Mouse (Mus musculus): ENCODE data around the gene 4933415A04Rik. TPM values are rescaled to one million over a fixed set of nuclear protein-coding genes. Genes with fewer than 3 reads are reported as not detected.

The 4933415A04Rik gene
- polyA plus RNA-seq, 1 experiment: 1.2 TPM

DNA sequence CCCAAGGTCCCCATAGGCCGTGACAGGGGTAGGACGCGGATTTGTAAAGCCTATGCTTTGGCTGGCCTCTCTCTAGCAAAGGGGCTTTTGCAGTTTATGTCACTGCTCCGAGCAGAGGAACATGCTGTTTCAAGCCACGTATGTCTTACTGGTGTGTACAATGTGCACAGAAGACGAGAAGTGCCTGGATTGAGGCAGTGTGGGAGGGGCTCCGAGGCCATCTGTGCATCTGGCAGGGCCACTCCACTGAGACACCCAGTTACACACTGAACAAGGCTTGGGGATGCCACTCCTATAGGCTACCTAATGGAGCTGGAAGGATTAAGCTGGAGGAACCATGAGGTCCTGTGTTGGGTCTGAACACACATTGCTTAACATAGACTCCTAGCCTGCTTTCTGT lies 31.6 kb downstream of the 4933415A04Rik start:
- no peaks in the 10 kb centered on the region for H3K27me3 ChIP-seq (ENCODE audit: control insufficient read depth, insufficient read depth, low read length, poor library complexity, severe bottlenecking)
- peaks cover 10% of the 10 kb centered on the region for H3K4me1 ChIP-seq (ENCODE audit: control insufficient read depth, insufficient read depth, low read length)
- H3K27ac ChIP-seq (ENCODE audit: insufficient read depth, low read length): no peak overlapping the region
- H3K9ac ChIP-seq (ENCODE audit: low read depth, poor library complexity, severe bottlenecking): no peak overlapping the region
- H3K36me3 ChIP-seq (ENCODE audit: control insufficient read depth, insufficient read depth, low read length, poor library complexity, severe bottlenecking): no peaks in the 10 kb centered on the region
- no peaks in the 10 kb centered on the region for H3K9me3 ChIP-seq (replicated peaks; ENCODE audit: control insufficient read depth, insufficient read depth, low read length, poor library complexity, severe bottlenecking)
- H3K4me3 ChIP-seq (ENCODE audit: low read depth, low read length): no peak overlapping the region
- TF ChIP-seq EP300 (IDR thresholded peaks at IDR 0.05; ENCODE audit: insufficient read depth, low read depth, low read length): no peak
- TF ChIP-seq POLR2A (IDR thresholded peaks at IDR 0.05; ENCODE audit: insufficient read depth, low read length): no peak
- TF ChIP-seq CTCF (IDR thresholded peaks at IDR 0.05; ENCODE audit: low read depth, low read length): no peak

DNA sequence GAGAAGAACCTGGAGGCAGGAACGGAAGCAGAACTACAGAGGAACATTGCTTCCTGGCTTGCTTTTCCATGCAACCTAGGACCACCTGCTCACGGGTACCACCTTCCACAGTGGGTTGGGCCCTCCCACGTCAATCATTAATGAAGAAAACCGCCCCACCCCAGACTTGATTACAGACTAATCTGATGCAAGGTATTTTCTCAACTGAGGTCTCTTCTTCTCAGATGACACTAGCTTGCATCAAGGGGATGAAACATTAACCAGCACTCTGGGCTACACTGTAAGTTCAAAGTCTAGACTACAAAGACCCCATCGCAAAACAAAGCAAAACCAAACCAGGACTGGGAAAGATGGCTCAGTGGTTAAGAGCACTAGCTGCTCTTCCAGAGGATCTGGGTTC lies 34.9 kb downstream of the 4933415A04Rik start:
- Histone ChIP-seq H3K4me3 (ENCODE audit: low read depth, low read length) (no peak overlapping the region), H3K36me3 (ENCODE audit: control insufficient read depth, insufficient read depth, low read length, poor library complexity, severe bottlenecking) (no peaks in the 10 kb centered on the region), H3K9ac (ENCODE audit: low read depth, poor library complexity, severe bottlenecking) (no peak overlapping the region), H3K9me3 (replicated peaks; ENCODE audit: control insufficient read depth, insufficient read depth, low read length, poor library complexity, severe bottlenecking) (no peaks in the 10 kb centered on the region), H3K27ac (ENCODE audit: insufficient read depth, low read length) (no peak overlapping the region), H3K4me1 (ENCODE audit: control insufficient read depth, insufficient read depth, low read length) (peaks cover 10% of the 10 kb centered on the region), H3K27me3 (ENCODE audit: control insufficient read depth, insufficient read depth, low read length, poor library complexity, severe bottlenecking) (no peaks in the 10 kb centered on the region)
- TF ChIP-seq POLR2A (IDR thresholded peaks at IDR 0.05; ENCODE audit: insufficient read depth, low read length): no peak
- TF ChIP-seq EP300 (IDR thresholded peaks at IDR 0.05; ENCODE audit: insufficient read depth, low read depth, low read length): no peak
- TF ChIP-seq CTCF (IDR thresholded peaks at IDR 0.05; ENCODE audit: low read depth, low read length): no peak

GRCm38 (mm10) chr11:43624341-43624740 lies 37.5 kb downstream of the 4933415A04Rik start:
- Histone ChIP-seq H3K4me1 (ENCODE audit: control insufficient read depth, insufficient read depth, low read length) (peaks cover 2% of the 10 kb centered on the region), H3K9ac (ENCODE audit: low read depth, poor library complexity, severe bottlenecking) (no peak overlapping the region), H3K27me3 (ENCODE audit: control insufficient read depth, insufficient read depth, low read length, poor library complexity, severe bottlenecking) (no peaks in the 10 kb centered on the region), H3K4me3 (ENCODE audit: low read depth, low read length) (no peak overlapping the region), H3K9me3 (replicated peaks; ENCODE audit: control insufficient read depth, insufficient read depth, low read length, poor library complexity, severe bottlenecking) (no peaks in the 10 kb centered on the region), H3K27ac (ENCODE audit: insufficient read depth, low read length) (0 out of 2 replicates have a peak overlapping the region, but pooled peaks have one; percentile 0), H3K36me3 (ENCODE audit: control insufficient read depth, insufficient read depth, low read length, poor library complexity, severe bottlenecking) (no peaks in the 10 kb centered on the region)
- no peak for TF ChIP-seq POLR2A (IDR thresholded peaks at IDR 0.05; ENCODE audit: insufficient read depth, low read length)
- TF ChIP-seq CTCF (IDR thresholded peaks at IDR 0.05; ENCODE audit: low read depth, low read length): no peak
- no peak for TF ChIP-seq EP300 (IDR thresholded peaks at IDR 0.05; ENCODE audit: insufficient read depth, low read depth, low read length)

- no peak for TF ChIP-seq EP300 (IDR thresholded peaks at IDR 0.05; ENCODE audit: insufficient read depth, low read depth, low read length)
- no peak for TF ChIP-seq POLR2A (IDR thresholded peaks at IDR 0.05; ENCODE audit: insufficient read depth, low read length)
- TF ChIP-seq CTCF (IDR thresholded peaks at IDR 0.05; ENCODE audit: low read depth, low read length): no peak
- Histone ChIP-seq H3K4me1 (ENCODE audit: control insufficient read depth, insufficient read depth, low read length) (no peaks in the 10 kb centered on the region), H3K27me3 (ENCODE audit: control insufficient read depth, insufficient read depth, low read length, poor library complexity, severe bottlenecking) (no peaks in the 10 kb centered on the region), H3K4me3 (ENCODE audit: low read depth, low read length) (peak overlapping the region; percentile 45), H3K9ac (ENCODE audit: low read depth, poor library complexity, severe bottlenecking) (peak overlapping the region; percentile 72), H3K9me3 (replicated peaks; ENCODE audit: control insufficient read depth, insufficient read depth, low read length, poor library complexity, severe bottlenecking) (no peaks in the 10 kb centered on the region), H3K27ac (ENCODE audit: insufficient read depth, low read length) (peak overlapping the region; percentile 94), H3K36me3 (ENCODE audit: control insufficient read depth, insufficient read depth, low read length, poor library complexity, severe bottlenecking) (no peaks in the 10 kb centered on the region)
Observed at GRCm38 (mm10) chr11:43626300-43626926, 39.6 kb downstream of the 4933415A04Rik start.

GRCm38 (mm10) chr11:43626927-43627645 lies 40.2 kb downstream of the 4933415A04Rik start:
- H3K4me1 ChIP-seq (ENCODE audit: control insufficient read depth, insufficient read depth, low read length): no peaks in the 10 kb centered on the region
- H3K27ac ChIP-seq (ENCODE audit: insufficient read depth, low read length): peak overlapping the region; percentile 94
- H3K9ac ChIP-seq (ENCODE audit: low read depth, poor library complexity, severe bottlenecking): peak overlapping the region; percentile 72
- H3K9me3 ChIP-seq (replicated peaks; ENCODE audit: control insufficient read depth, insufficient read depth, low read length, poor library complexity, severe bottlenecking): peaks cover 3% of the 10 kb centered on the region; the same call in 1 of the 2 replicates
- H3K36me3 ChIP-seq (ENCODE audit: control insufficient read depth, insufficient read depth, low read length, poor library complexity, severe bottlenecking): no peaks in the 10 kb centered on the region
- no peak overlapping the region for H3K4me3 ChIP-seq (ENCODE audit: low read depth, low read length)
- TF ChIP-seq POLR2A (IDR thresholded peaks at IDR 0.05; ENCODE audit: insufficient read depth, low read length) (no peak), CTCF (IDR thresholded peaks at IDR 0.05; ENCODE audit: low read depth, low read length) (no peak), EP300 (IDR thresholded peaks at IDR 0.05; ENCODE audit: insufficient read depth, low read depth, low read length) (no peak)
- no peaks in the 10 kb centered on the region for H3K27me3 ChIP-seq (ENCODE audit: control insufficient read depth, insufficient read depth, low read length, poor library complexity, severe bottlenecking)

- TF ChIP-seq CTCF (IDR thresholded peaks at IDR 0.05; ENCODE audit: low read depth, low read length) (no peak), POLR2A (IDR thresholded peaks at IDR 0.05; ENCODE audit: insufficient read depth, low read length) (no peak), EP300 (IDR thresholded peaks at IDR 0.05; ENCODE audit: insufficient read depth, low read depth, low read length) (no peak)
- no peaks in the 10 kb centered on the region for H3K36me3 ChIP-seq (ENCODE audit: control insufficient read depth, insufficient read depth, low read length, poor library complexity, severe bottlenecking)
- peaks cover 3% of the 10 kb centered on the region; the same call in 1 of the 2 replicates for H3K9me3 ChIP-seq (replicated peaks; ENCODE audit: control insufficient read depth, insufficient read depth, low read length, poor library complexity, severe bottlenecking)
- H3K9ac ChIP-seq (ENCODE audit: low read depth, poor library complexity, severe bottlenecking): no peak overlapping the region
- H3K27me3 ChIP-seq (ENCODE audit: control insufficient read depth, insufficient read depth, low read length, poor library complexity, severe bottlenecking): no peaks in the 10 kb centered on the region
- peaks cover 4% of the 10 kb centered on the region for H3K4me1 ChIP-seq (ENCODE audit: control insufficient read depth, insufficient read depth, low read length)
- no peak overlapping the region for H3K4me3 ChIP-seq (ENCODE audit: low read depth, low read length)
- H3K27ac ChIP-seq (ENCODE audit: insufficient read depth, low read length): peak overlapping the region; percentile 55; the same call in 1 of the 2 replicates
Observed at GRCm38 (mm10) chr11:43631645-43632044, 44.8 kb downstream of the 4933415A04Rik start.
